Mouse (Mus musculus) midbrain, embryonic 10.5 days (tissue): Measurements from ENCODE around the gene Etfrf1. TPM values are rescaled to one million over a fixed set of nuclear protein-coding genes. Genes with fewer than 3 reads are reported as not detected.

ENCODE experiments used
- DNase-seq: peaks from one replicate; pipeline ENCODE4 v3.0.0-alpha.2; 2017; ENCODE audit warnings: low spot score
- H3K27ac ChIP-seq: fragments of 300-500 bp; sonication (generic); replicated peaks from 2 replicates; pipeline ENCODE4 v1.5.1; 2016; ENCODE audit warnings: mild to moderate bottlenecking
- H3K27me3 ChIP-seq: fragments of 300-500 bp; sonication (generic); 2 replicates; pipeline ENCODE4 v1.6.1; 2016; ENCODE audit warnings: low read depth, mild to moderate bottlenecking; ENCODE audit not compliant: poor library complexity, severe bottlenecking
- H3K36me3 ChIP-seq: fragments of 300-500 bp; sonication (generic); 2 replicates; pipeline ENCODE4 v1.6.1; 2016; ENCODE audit warnings: mild to moderate bottlenecking, moderate library complexity
- H3K4me1 ChIP-seq: fragments of 300-500 bp; sonication (generic); 2 replicates; pipeline ENCODE4 v1.6.1; 2016
- H3K4me3 ChIP-seq: fragments of 300-500 bp; sonication (generic); 2 replicates; pipeline ENCODE4 v1.5.1; 2016; ENCODE audit warnings: mild to moderate bottlenecking, moderate library complexity
- H3K9me3 ChIP-seq: fragments of 300-500 bp; sonication (generic); replicated peaks from 2 replicates; pipeline ENCODE4 v1.6.1; 2016; ENCODE audit warnings: mild to moderate bottlenecking
- WGBS: fragments of 180-500 bp; shearing (Covaris S2); methylation state at CpG from one replicate; pipeline ENCODE4 v1.1.7; 2016; 5-methylcytosine and 5-hydroxymethylcytosine counted together
- polyA plus RNA-seq: library from polyadenylated mRNA; unstranded; fragments of >200 nt; fragmentation: Nextera tagmentation; extraction: Ambion mirVana; gene quantifications from 2 replicates; pipeline ENCODE4 v1.2.1, GENCODE M21; 2016

Etfrf1 gene
- polyA plus RNA-seq, 1 experiment from 2014 or later = 36.6 TPM

GRCm38 (mm10) chr6:145242521-145242920, 31.6 kb downstream of the Etfrf1 start:
- no peaks in the 10 kb centered on the region for H3K27me3 ChIP-seq
- no peak overlapping the region for H3K27ac ChIP-seq
- H3K4me3 ChIP-seq = no peak overlapping the region
- peaks cover 3% of the 10 kb centered on the region; the same call in 1 of the 2 replicates for H3K4me1 ChIP-seq
- WGBS = 65% methylated on average over 1 of the region's 1 CpGs
- no peak for DNase-seq
- no peaks in the 10 kb centered on the region for H3K9me3 ChIP-seq
- peaks cover 70% of the 10 kb centered on the region for H3K36me3 ChIP-seq

GRCm38 (mm10) chr6:145246841-145247240, 35.9 kb downstream of the Etfrf1 start:
- 98% methylated on average over 5 of the region's 5 CpGs for WGBS
- Histone ChIP-seq H3K4me1 (peaks cover 28% of the 10 kb centered on the region), H3K4me3 (no peak overlapping the region), H3K27me3 (peaks cover 11% of the 10 kb centered on the region), H3K9me3 (no peaks in the 10 kb centered on the region), H3K36me3 (peaks cover 33% of the 10 kb centered on the region), H3K27ac (no peak overlapping the region)
- no peak for DNase-seq

GRCm38 (mm10) chr6:145247886-145248285, 37.0 kb downstream of the Etfrf1 start:
- DNase-seq = no peak
- Histone ChIP-seq H3K36me3 (peaks cover 32% of the 10 kb centered on the region), H3K27ac (no peak overlapping the region), H3K27me3 (peaks cover 22% of the 10 kb centered on the region), H3K4me1 (peaks cover 28% of the 10 kb centered on the region), H3K4me3 (peak overlapping the region; percentile 95), H3K9me3 (no peaks in the 10 kb centered on the region)
- 69% methylated on average over 3 of the region's 3 CpGs for WGBS

GRCm38 (mm10) chr6:145249291-145250184, 38.6 kb downstream of the Etfrf1 start:
- Histone ChIP-seq H3K4me1 (peaks cover 28% of the 10 kb centered on the region), H3K4me3 (peak overlapping the region; percentile 95), H3K36me3 (peaks cover 21% of the 10 kb centered on the region), H3K9me3 (no peaks in the 10 kb centered on the region), H3K27me3 (peaks cover 22% of the 10 kb centered on the region), H3K27ac (peak overlapping the region; percentile 97)
- peak; percentile 69 for DNase-seq
- under 1% methylated on average over 102 of the region's 124 CpGs for WGBS

- Histone ChIP-seq H3K4me1 (peaks cover 28% of the 10 kb centered on the region), H3K4me3 (peak within 1 kb of the TSS; percentile 95), H3K36me3 (peaks cover 13% of the 10 kb centered on the region), H3K27ac (peak within 1 kb of the TSS; percentile 97), H3K9me3 (no peaks in the 10 kb centered on the region), H3K27me3 (peaks cover 22% of the 10 kb centered on the region)
- DNase-seq = peak; percentile 94
- under 1% methylated on average over 36 of the region's 83 CpGs for WGBS
Measured at GRCm38 (mm10) chr6:145250185-145250791, 39.4 kb downstream of the Etfrf1 start, which contains the start of gene Kras. Gene Kras, minus strand, starts transcription at chr6:145250239.

- peak overlapping the region; percentile 97 for H3K27ac ChIP-seq
- WGBS = 14% methylated on average over 16 of the region's 16 CpGs
- DNase-seq = no peak
Measured at GRCm38 (mm10) chr6:145250820-145251219, 39.9 kb downstream of the Etfrf1 start.

GRCm38 (mm10) chr6:145255952-145256700, 45.2 kb downstream of the Etfrf1 start:
- Histone ChIP-seq H3K27me3 (peaks cover 18% of the 10 kb centered on the region), H3K4me3 (no peak overlapping the region), H3K27ac (no peak overlapping the region), H3K4me1 (peaks cover under 1% of the 10 kb centered on the region; the same call in 1 of the 2 replicates), H3K9me3 (no peaks in the 10 kb centered on the region), H3K36me3 (no peaks in the 10 kb centered on the region)
- WGBS = 85% methylated on average over 13 of the region's 13 CpGs
- DNase-seq = no peak

More at GRCm38 (mm10) chr6:145250820-145251219, 39.9 kb downstream of the Etfrf1 start:
- Histone ChIP-seq H3K36me3 (peaks cover 8% of the 10 kb centered on the region), H3K4me3 (peak overlapping the region; percentile 95), H3K27me3 (peaks cover 22% of the 10 kb centered on the region), H3K4me1 (peaks cover 28% of the 10 kb centered on the region), H3K9me3 (no peaks in the 10 kb centered on the region)

GRCm38 (mm10) chr6:145256701-145257073, 45.8 kb downstream of the Etfrf1 start:
- peaks cover 12% of the 10 kb centered on the region for H3K27me3 ChIP-seq
- no peaks in the 10 kb centered on the region for H3K9me3 ChIP-seq
- WGBS = 66% methylated on average over 2 of the region's 2 CpGs
- H3K36me3 ChIP-seq = no peaks in the 10 kb centered on the region
- no peak overlapping the region for H3K4me3 ChIP-seq
- H3K27ac ChIP-seq = no peak overlapping the region
- no peak for DNase-seq
- H3K4me1 ChIP-seq = peaks cover 6% of the 10 kb centered on the region

- no peak overlapping the region for H3K4me3 ChIP-seq
- no peaks in the 10 kb centered on the region for H3K36me3 ChIP-seq
- H3K27ac ChIP-seq = peak overlapping the region; percentile 57; the same call in 1 of the 2 replicates
- peaks cover 13% of the 10 kb centered on the region for H3K4me1 ChIP-seq
- no peaks in the 10 kb centered on the region for H3K9me3 ChIP-seq
- WGBS = 84% methylated on average over 7 of the region's 7 CpGs
- H3K27me3 ChIP-seq = no peaks in the 10 kb centered on the region
- no peak for DNase-seq
Measured at GRCm38 (mm10) chr6:145262314-145262713, 51.4 kb downstream of the Etfrf1 start.

Other genes starting within 250 kb of the Etfrf1 start
- gene Bcat1, start 134.9 kb upstream of the Etfrf1 start, polyA plus RNA-seq = 139 and 149 TPM in 2 replicates
- 1.7 and 2.6 TPM in 2 replicates for gene Lrmp, start 95.5 kb upstream of the Etfrf1 start, polyA plus RNA-seq
- 0.38 and 0.41 TPM in 2 replicates for gene Casc1, start 129 bp upstream of the Etfrf1 start, polyA plus RNA-seq
- 97.6 and 102 TPM in 2 replicates for gene Kras, start 39.1 kb downstream of the Etfrf1 start, polyA plus RNA-seq